ENCODE assay signal across 11 mouse cellular contexts in the genomic region with DNA sequence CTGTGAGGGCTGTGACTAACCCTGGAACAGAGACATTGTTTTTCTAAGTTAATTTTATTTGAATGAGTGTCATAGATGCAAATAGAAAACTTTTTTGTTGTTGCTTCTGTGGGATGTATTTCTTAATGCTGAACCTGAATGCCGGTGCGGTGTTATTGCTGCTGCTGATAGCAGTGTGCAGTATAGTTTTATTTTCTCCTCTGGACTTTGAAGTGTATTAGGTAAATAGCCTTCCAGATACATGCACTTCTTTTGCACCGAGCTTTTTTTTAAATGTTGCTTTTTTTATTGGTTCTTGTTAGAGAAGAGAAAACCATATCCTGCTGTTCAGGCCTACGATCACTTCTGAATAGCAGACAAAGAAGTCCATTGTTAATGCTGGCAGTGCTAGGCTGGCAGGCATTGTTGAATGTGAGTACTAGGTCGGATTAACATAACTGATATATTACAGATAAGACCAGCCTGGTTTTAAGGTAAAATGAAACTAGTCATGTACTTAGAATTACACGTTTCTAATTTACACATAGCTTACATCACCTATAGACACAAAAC.
DNase-seq lines count a peak whose midpoint lies in the region; ATAC-seq and TF ChIP-seq lines count a peak whose summit lies in the region.
"Had no signal": no experiment of that assay in that cellular context is flagged by ENCODE, and none has a peak within 500 bp of the region (broad histone marks: within the 10 kb centered on the region; RNA-seq: fewer than 3 reads in every experiment).

No protein-coding gene starts in this region.

- no peaks in the 10 kb centered on the region for H3K27me3 ChIP-seq in lung, embryonic 15.5 days
- no peaks in the 10 kb centered on the region for H3K27me3 ChIP-seq in midbrain, embryonic 11.5 days (ENCODE audit: control insufficient read depth, insufficient read depth, low read length)
- H3K27me3 ChIP-seq: hindbrain, embryonic 15.5 days had no signal

- H3K4me1 ChIP-seq in lung, embryonic 15.5 days = peaks cover 28% of the 10 kb centered on the region
- H3K4me1 ChIP-seq in midbrain, embryonic 11.5 days (ENCODE audit: control insufficient read depth, insufficient read depth, low read length) = peaks cover 20% of the 10 kb centered on the region

- no peaks in the 10 kb centered on the region for H3K9me3 ChIP-seq in lung, embryonic 15.5 days
- H3K9me3 ChIP-seq in midbrain, embryonic 11.5 days (ENCODE audit: control insufficient read depth, low read length) = no peaks in the 10 kb centered on the region
- H3K9me3 ChIP-seq: hindbrain, embryonic 15.5 days had no signal

- no peak overlapping the region for H3K4me2 ChIP-seq in lung, embryonic 15.5 days
- H3K4me2 ChIP-seq in midbrain, embryonic 11.5 days = no peak overlapping the region
- H3K4me2 ChIP-seq: hindbrain, embryonic 15.5 days; lung, embryonic 14.5 days had no signal

- 65% methylated on average over 6 of the region's 6 CpGs for WGBS in lung, embryonic 15.5 days
- 24% methylated on average over 6 of the region's 6 CpGs for WGBS in midbrain, embryonic 11.5 days

- H3K36me3 ChIP-seq in lung, embryonic 15.5 days = no peaks in the 10 kb centered on the region
- no peaks in the 10 kb centered on the region for H3K36me3 ChIP-seq in midbrain, embryonic 11.5 days (ENCODE audit: control insufficient read depth, insufficient read depth, low read length)
- H3K36me3 ChIP-seq: hindbrain, embryonic 15.5 days had no signal

- H3K9ac ChIP-seq in lung, embryonic 15.5 days = no peak overlapping the region
- no peak overlapping the region; the same call in 1 of the 2 replicates for H3K9ac ChIP-seq in midbrain, embryonic 11.5 days (ENCODE audit: low read length)
- H3K9ac ChIP-seq: hindbrain, embryonic 15.5 days; lung, embryonic 14.5 days had no signal

- H3K4me3 ChIP-seq in lung, embryonic 15.5 days = no peak overlapping the region
- H3K4me3 ChIP-seq in midbrain, embryonic 11.5 days (ENCODE audit: low read depth, low read length) = no peak overlapping the region
- no peak overlapping the region for H3K4me3 ChIP-seq in gastrocnemius, adult 2 months
- H3K4me3 ChIP-seq: hindbrain, embryonic 15.5 days had no signal

- 0 out of 2 replicates have a peak overlapping the region, but pooled peaks have one; percentile 38 for H3K27ac ChIP-seq in lung, embryonic 15.5 days
- H3K27ac ChIP-seq in midbrain, embryonic 11.5 days (ENCODE audit: low read depth, low read length) = no peak overlapping the region
- H3K27ac ChIP-seq in gastrocnemius, adult 2 months = no peak overlapping the region
- H3K27ac ChIP-seq: hindbrain, embryonic 15.5 days had no signal

- ATAC-seq in lung, embryonic 15.5 days (ENCODE audit: borderline replicate concordance, extremely low read depth, low FRiP score, low TSS enrichment) = no peak
- ATAC-seq in midbrain, embryonic 11.5 days (ENCODE audit: low FRiP score) = no peak

- TF ChIP-seq CTCF in gastrocnemius, adult 2 months (IDR thresholded peaks at IDR 0.05) = no peak

- DNase-seq in embryo, embryonic 10 days (ENCODE audit: low spot score) = peak; percentile 54
- DNase-seq in embryo, embryonic 9.5 days (ENCODE audit: extremely low spot score) = no peak
- DNase-seq in lung, postnatal 10 days = no peak
- peak; percentile 87 for DNase-seq in midbrain, embryonic 11.5 days (ENCODE audit: low spot score, missing footprints)
- DNase-seq in gastrocnemius, adult 2 months = no peak
- no peak for DNase-seq in urinary bladder, postnatal 10 days (ENCODE audit: low spot score)
- DNase-seq in layer of hippocampus, postnatal 25 days (ENCODE audit: extremely low spot score in 1 of 2, low spot score in 1 of 2) = no peak
- DNase-seq: left cerebral cortex, postnatal 4 days; lung, embryonic 14.5 days had no signal

- intact Hi-C loops in gastrocnemius, adult 2 months (cut with DNase I) = no loop called here

Comparison
In these comparisons a context has a peak if more than half of its experiments do, and no peak if none do; other contexts are left out.
1. DNase-seq: peak in embryo, embryonic 10 days (single experiment) and midbrain, embryonic 11.5 days (single experiment); none in embryo, embryonic 9.5 days (single experiment), lung, postnatal 10 days (single experiment), gastrocnemius, adult 2 months (single experiment), urinary bladder, postnatal 10 days (single experiment) and layer of hippocampus, postnatal 25 days (0 of 2).